Comparison of ENCODE assay signal across 10 mouse cellular contexts in the genomic region with DNA sequence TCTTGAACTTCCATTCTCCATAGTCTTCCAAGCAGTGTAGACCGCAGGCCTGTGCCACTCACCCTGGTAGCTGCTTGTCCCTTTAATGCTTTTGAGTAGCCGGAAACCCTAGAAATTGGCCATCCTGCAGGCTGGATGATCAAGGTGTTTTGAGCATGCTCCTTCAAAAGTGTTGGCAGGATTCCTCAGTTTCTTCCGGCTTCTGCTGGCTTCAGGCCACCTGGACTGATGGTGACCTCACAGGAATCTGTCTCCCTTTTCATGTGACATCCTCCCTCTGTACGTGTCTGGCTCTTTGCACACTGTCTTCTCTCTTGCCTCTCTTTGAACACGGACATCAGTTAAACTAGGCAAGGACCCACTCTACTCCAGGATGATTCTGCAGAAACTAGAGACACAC. TPM values are rescaled to one million over a fixed set of nuclear protein-coding genes. Genes with fewer than 3 reads are reported as not detected.
DNase-seq lines count a peak whose midpoint lies in the region; ATAC-seq and TF ChIP-seq lines count a peak whose summit lies in the region.
"Had no signal": no experiment of that assay in that cellular context is flagged by ENCODE, and none has a peak within 500 bp of the region (broad histone marks: within the 10 kb centered on the region; RNA-seq: fewer than 3 reads in every experiment).

No protein-coding gene starts in this region.

- H3K4me1 ChIP-seq in heart, adult 2 months (ENCODE audit: control insufficient read depth, insufficient read depth, low read length) = peaks cover 7% of the 10 kb centered on the region
- peaks cover 16% of the 10 kb centered on the region for H3K4me1 ChIP-seq in heart, embryonic 12.5 days (replicated peaks)

- H3K27ac ChIP-seq in heart, adult 2 months = no peak overlapping the region
- no peak overlapping the region for H3K27ac ChIP-seq in heart, embryonic 12.5 days (ENCODE audit: poor library complexity, severe bottlenecking)
- H3K27ac ChIP-seq: hindbrain, embryonic 12.5 days; liver, embryonic 12.5 days had no signal

- H3K79me2 ChIP-seq in heart, adult 2 months (replicated peaks; ENCODE audit: control insufficient read depth, insufficient read depth, low read length) = no peaks in the 10 kb centered on the region

- DNase-seq in heart, adult 2 months = peak; percentile 43 to 51
- peak; percentile 25 for DNase-seq in adrenal gland, postnatal 25 days
- DNase-seq in cerebellum, adult 9-10 months = peak; percentile 90
- peak; percentile 78 for DNase-seq in kidney, adult 9 months
- DNase-seq in urinary bladder, adult 2 months (ENCODE audit: low spot score) = no peak
- DNase-seq in right cerebral cortex, postnatal 14 days = no peak
- DNase-seq: right cerebral cortex, postnatal 4 days had no signal

- no peak overlapping the region for H3K4me3 ChIP-seq in heart, adult 2 months
- H3K4me3 ChIP-seq in heart, embryonic 12.5 days = no peak overlapping the region
- H3K4me3 ChIP-seq: hindbrain, embryonic 12.5 days; liver, embryonic 12.5 days had no signal

- no peak overlapping the region for H3K4me2 ChIP-seq in heart, embryonic 12.5 days
- H3K4me2 ChIP-seq: hindbrain, embryonic 12.5 days; liver, embryonic 12.5 days had no signal

- H3K9ac ChIP-seq in heart, adult 2 months (ENCODE audit: low read depth, low read length) = no peak overlapping the region
- no peak overlapping the region for H3K9ac ChIP-seq in heart, embryonic 12.5 days
- H3K9ac ChIP-seq: hindbrain, embryonic 12.5 days; liver, embryonic 12.5 days had no signal

- H3K36me3 ChIP-seq in heart, adult 2 months (ENCODE audit: control insufficient read depth, insufficient read depth, low read length) = no peaks in the 10 kb centered on the region
- H3K36me3 ChIP-seq in heart, embryonic 12.5 days = no peaks in the 10 kb centered on the region
- H3K36me3 ChIP-seq: hindbrain, embryonic 12.5 days; liver, embryonic 12.5 days had no signal

- no peak for ATAC-seq in heart, embryonic 12.5 days (ENCODE audit: insufficient number of reproducible peaks, low FRiP score)
- ATAC-seq: liver, embryonic 12.5 days had no signal

- no peaks in the 10 kb centered on the region for H3K9me3 ChIP-seq in heart, embryonic 12.5 days (replicated peaks)
- H3K9me3 ChIP-seq: hindbrain, embryonic 12.5 days; liver, embryonic 12.5 days had no signal

- WGBS in heart, adult 2 months = 49% methylated on average over 5 of the region's 5 CpGs
- WGBS in heart, embryonic 12.5 days = 79% methylated on average over 5 of the region's 5 CpGs

- no peaks in the 10 kb centered on the region for H3K27me3 ChIP-seq in heart, adult 2 months (ENCODE audit: control insufficient read depth, insufficient read depth, low read length)
- no peaks in the 10 kb centered on the region for H3K27me3 ChIP-seq in heart, embryonic 12.5 days (replicated peaks)
- H3K27me3 ChIP-seq: hindbrain, embryonic 12.5 days had no signal

- TF ChIP-seq EP300 in heart, adult 2 months (IDR thresholded peaks at IDR 0.05; ENCODE audit: insufficient read depth, low read depth, low read length) = no peak

- TF ChIP-seq CTCF in heart, adult 2 months (IDR thresholded peaks at IDR 0.05) = no peak

- intact Hi-C loops in heart, adult 2 months (cut with DNase I) = loop anchor here (5.0 kb wide), 1 partner anchor 62 kb away; no protein-coding TSS in a partner anchor

- TF ChIP-seq POLR2A in heart, adult 2 months (IDR thresholded peaks at IDR 0.05; ENCODE audit: insufficient read depth, low read depth, low read length) = no peak

RNA-seq across cellular contexts. Expression of a gene that starts 26.8 kb away (rescaled TPM):
- 1 to 10 TPM; 4.9 to 8.2 TPM for total RNA-seq in heart, adult 2 months (2021)
- polyA plus RNA-seq in heart, adult 2 months (2012; rRNA removed) = 1.8 and 2.1 TPM in 2 replicates
- polyA plus RNA-seq in heart, embryonic 12.5 days (2016; fragmentation: Nextera tagmentation; extraction: Ambion mirVana) = 10.9 and 11.9 TPM in 2 replicates
- total RNA-seq in adrenal gland, postnatal 25 days (2021) = 0.46 and 0.67 TPM in 2 replicates
- 1.2 and 2.4 TPM in 2 replicates for polyA plus RNA-seq in urinary bladder, adult 2 months (2012; rRNA removed)

RNA-seq across cellular contexts. Expression of a gene that starts 27.0 kb away (rescaled TPM):
- total RNA-seq in heart, adult 2 months (2021) = 1 to 10 TPM; 1.2 to 1.3 TPM
- polyA plus RNA-seq in heart, adult 2 months (2012; rRNA removed) = 1.5 and 1.8 TPM in 2 replicates
- 4.5 and 5.7 TPM in 2 replicates for polyA plus RNA-seq in heart, embryonic 12.5 days (2016; fragmentation: Nextera tagmentation; extraction: Ambion mirVana)
- total RNA-seq in adrenal gland, postnatal 25 days (2021) = 4.1 and 5.9 TPM in 2 replicates
- polyA plus RNA-seq in urinary bladder, adult 2 months (2012; rRNA removed) = 6.7 and 7.0 TPM in 2 replicates

Comparison
In these comparisons a context has a peak if more than half of its experiments do, and no peak if none do; other contexts are left out.
1. DNase-seq: peak in heart, adult 2 months (2 of 2), adrenal gland, postnatal 25 days (single experiment), cerebellum, adult 9-10 months (single experiment) and kidney, adult 9 months (single experiment); none in urinary bladder, adult 2 months (single experiment) and right cerebral cortex, postnatal 14 days (single experiment).